In genomic region chr19:17997561-17997960, GRCm38 (mm10) we compare ENCODE assay signal across 23 mouse cellular contexts.
DNase-seq lines count a peak whose midpoint lies in the region; ATAC-seq and TF ChIP-seq lines count a peak whose summit lies in the region.
"Had no signal": no experiment of that assay in that cellular context is flagged by ENCODE, and none has a peak within 500 bp of the region (broad histone marks: within the 10 kb centered on the region; RNA-seq: fewer than 3 reads in every experiment).

No protein-coding gene starts in this region.

- no peak overlapping the region for H3K4me3 ChIP-seq in heart, postnatal 0 days (ENCODE audit: low read depth, low read length)
- H3K4me3 ChIP-seq in heart, embryonic 11.5 days (ENCODE audit: low read depth, low read length), result no peak overlapping the region
- no peak overlapping the region for H3K4me3 ChIP-seq in left cerebral cortex, adult 2 months
- H3K4me3 ChIP-seq in cortical plate, adult 2 months (ENCODE audit: insufficient read depth, low read length), result no peak overlapping the region
- H3K4me3 ChIP-seq: heart, embryonic 15.5 days; limb, embryonic 13.5 days; liver, embryonic 13.5 days had no signal

- TF ChIP-seq POLR2A in cortical plate, adult 2 months (IDR thresholded peaks at IDR 0.05; ENCODE audit: extremely low read depth, insufficient read depth, low read length), result no peak

- no peak overlapping the region for H3K27ac ChIP-seq in heart, postnatal 0 days (ENCODE audit: low read depth)
- no peak overlapping the region for H3K27ac ChIP-seq in heart, embryonic 11.5 days (ENCODE audit: low read depth, low read length)
- no peak overlapping the region for H3K27ac ChIP-seq in left cerebral cortex, adult 2 months
- no peak overlapping the region for H3K27ac ChIP-seq in cortical plate, adult 2 months (ENCODE audit: insufficient read depth, low read length)
- H3K27ac ChIP-seq: heart, embryonic 15.5 days; limb, embryonic 13.5 days; liver, embryonic 13.5 days had no signal

- no peaks in the 10 kb centered on the region for H3K36me3 ChIP-seq in heart, postnatal 0 days (replicated peaks; ENCODE audit: control insufficient read depth, insufficient read depth, low read length)
- H3K36me3 ChIP-seq in heart, embryonic 11.5 days (ENCODE audit: control insufficient read depth, insufficient read depth, low read length), result no peaks in the 10 kb centered on the region
- H3K36me3 ChIP-seq: heart, embryonic 15.5 days; limb, embryonic 13.5 days; liver, embryonic 13.5 days had no signal

- TF ChIP-seq EP300 in heart, postnatal 0 days (IDR thresholded peaks at IDR 0.05; ENCODE audit: low read depth), result no peak

- WGBS in heart, postnatal 0 days, result 79% methylated on average over 3 of the region's 3 CpGs
- WGBS in heart, embryonic 11.5 days (ENCODE audit: insufficient replicate concordance), result 82% methylated on average over 3 of the region's 3 CpGs

- no peaks in the 10 kb centered on the region for H3K27me3 ChIP-seq in heart, postnatal 0 days (ENCODE audit: control insufficient read depth, insufficient read depth, low read length)
- H3K27me3 ChIP-seq in heart, embryonic 11.5 days (ENCODE audit: control insufficient read depth, insufficient read depth, low read length), result no peaks in the 10 kb centered on the region
- H3K27me3 ChIP-seq: heart, embryonic 15.5 days; limb, embryonic 13.5 days; liver, embryonic 13.5 days had no signal

- H3K4me2 ChIP-seq in heart, postnatal 0 days (ENCODE audit: low read depth, low read length), result no peak overlapping the region
- no peak overlapping the region for H3K4me2 ChIP-seq in heart, embryonic 11.5 days
- H3K4me2 ChIP-seq: heart, embryonic 15.5 days; limb, embryonic 13.5 days; liver, embryonic 13.5 days had no signal

- no peak for DNase-seq in heart, postnatal 0 days (ENCODE audit: low spot score)
- DNase-seq in left cerebral cortex, adult 2 months (ENCODE audit: extremely low spot score in 1 of 2, low spot score in 2 of 2), result no peak
- DNase-seq in left cerebral cortex, adult 8-10 months (ENCODE audit: low spot score in 2 of 2), result no peak
- DNase-seq in lung, postnatal 14 days, result peak; percentile 1
- no peak for DNase-seq in cerebellum, adult 11 months
- DNase-seq: adrenal gland, postnatal 10 days; cerebellum, adult 8-10 months; cerebellum, postnatal 36 days; gastrocnemius, postnatal 36 days; kidney, adult 18-20 months; kidney, postnatal 10 days; layer of hippocampus, postnatal 36 days; liver, embryonic 13.5 days; thymus, adult 2 months; thymus, postnatal 4 days had no signal

- no peak for ATAC-seq in heart, postnatal 0 days (ENCODE audit: insufficient read depth, low read depth)
- ATAC-seq in heart, embryonic 11.5 days (replicated peaks; ENCODE audit: insufficient number of reproducible peaks, low FRiP score, low TSS enrichment), result no peak
- ATAC-seq: activated CD4-positive, CD25-positive, alpha-beta regulatory T cell, adult 4 months; forebrain, embryonic 14.5 days; hindbrain, embryonic 16.5 days; midbrain, embryonic 16.5 days had no signal

- TF ChIP-seq CTCF in heart, postnatal 0 days (IDR thresholded peaks at IDR 0.05; ENCODE audit: low read depth), result peak; percentile 19; the same call in 1 of the 2 replicates
- TF ChIP-seq CTCF in left cerebral cortex, adult 2 months (IDR thresholded peaks at IDR 0.05), result peak; percentile 20
- TF ChIP-seq CTCF in cortical plate, adult 2 months (IDR thresholded peaks at IDR 0.05; ENCODE audit: extremely low read depth, insufficient read depth, low read length), result peak; percentile 34; the same call in 1 of the 2 replicates

- no peak overlapping the region for H3K9ac ChIP-seq in heart, postnatal 0 days (replicated peaks; ENCODE audit: low read depth, low read length)
- H3K9ac ChIP-seq in heart, embryonic 11.5 days (ENCODE audit: low read depth, low read length), result no peak overlapping the region
- H3K9ac ChIP-seq: heart, embryonic 15.5 days; limb, embryonic 13.5 days; liver, embryonic 13.5 days had no signal

- no peaks in the 10 kb centered on the region for H3K9me3 ChIP-seq in heart, postnatal 0 days (replicated peaks; ENCODE audit: control insufficient read depth, low read length)
- H3K9me3 ChIP-seq in heart, embryonic 11.5 days (replicated peaks; ENCODE audit: control insufficient read depth, low read length), result no peaks in the 10 kb centered on the region
- H3K9me3 ChIP-seq: heart, embryonic 15.5 days; liver, embryonic 13.5 days had no signal

- H3K4me1 ChIP-seq in heart, postnatal 0 days (ENCODE audit: control insufficient read depth, insufficient read depth), result no peaks in the 10 kb centered on the region
- H3K4me1 ChIP-seq in heart, embryonic 11.5 days (ENCODE audit: control insufficient read depth, insufficient read depth, low read length), result no peaks in the 10 kb centered on the region
- H3K4me1 ChIP-seq in cortical plate, adult 2 months (ENCODE audit: control insufficient read depth, insufficient read depth, low read length), result no peaks in the 10 kb centered on the region
- H3K4me1 ChIP-seq: heart, embryonic 15.5 days; limb, embryonic 13.5 days; liver, embryonic 13.5 days had no signal

- intact Hi-C loops in left cerebral cortex, adult 2 months (cut with DNase I), result no loop called here
